Mouse (Mus musculus): ENCODE data around the gene Hsdl1. TPM values are rescaled to one million over a fixed set of nuclear protein-coding genes. Genes with fewer than 3 reads are reported as not detected.

Gene Hsdl1
- polyA plus RNA-seq, 1 experiment, result 7.8 TPM

- Histone ChIP-seq H3K4me3 (ENCODE audit: insufficient read depth, low read depth, low read length) (no peak overlapping the region; the same call in 1 of the 2 replicates), H3K4me1 (ENCODE audit: control insufficient read depth, insufficient read depth, insufficient read length, low read length) (no peaks in the 10 kb centered on the region), H3K27ac (replicated peaks; ENCODE audit: low read depth, low read length) (no peak overlapping the region)
Observed at GRCm38 (mm10) chr8:119603771-119604170, 28.8 kb upstream of the Hsdl1 start.

- Histone ChIP-seq H3K27ac (replicated peaks; ENCODE audit: low read depth, low read length) (no peak overlapping the region), H3K4me1 (ENCODE audit: control insufficient read depth, insufficient read depth, insufficient read length, low read length) (no peaks in the 10 kb centered on the region), H3K4me3 (ENCODE audit: insufficient read depth, low read depth, low read length) (no peak overlapping the region)
Observed at GRCm38 (mm10) chr8:119591456-119591855, 16.5 kb upstream of the Hsdl1 start.

GRCm38 (mm10) chr8:119590348-119590747 is 15.4 kb upstream of the Hsdl1 start:
- no peaks in the 10 kb centered on the region for H3K4me1 ChIP-seq (ENCODE audit: control insufficient read depth, insufficient read depth, insufficient read length, low read length)
- H3K27ac ChIP-seq (replicated peaks; ENCODE audit: low read depth, low read length), result no peak overlapping the region
- no peak overlapping the region for H3K4me3 ChIP-seq (ENCODE audit: insufficient read depth, low read depth, low read length)

DNA sequence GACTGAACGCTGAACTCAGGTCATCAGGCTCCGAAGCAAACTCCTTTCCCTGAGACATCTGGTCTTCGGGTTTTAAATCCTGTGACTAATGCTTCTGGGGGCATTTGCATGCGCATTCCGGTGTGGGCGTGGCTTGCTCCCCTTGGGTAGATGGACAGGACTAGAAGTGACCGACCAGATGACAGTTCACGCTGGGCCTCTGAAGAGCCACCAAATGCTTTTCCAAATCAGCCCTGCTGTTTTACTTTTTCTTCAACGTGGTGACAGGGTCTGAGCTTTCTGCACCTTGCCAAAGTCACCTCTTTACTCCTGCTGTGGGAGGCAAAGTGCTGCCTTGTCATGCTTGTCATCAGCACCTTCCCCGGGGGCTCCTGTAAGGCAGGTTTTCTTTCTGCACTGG is 13.9 kb upstream of the Hsdl1 start:
- Histone ChIP-seq H3K4me3 (ENCODE audit: insufficient read depth, low read depth, low read length) (no peak overlapping the region), H3K4me1 (ENCODE audit: control insufficient read depth, insufficient read depth, insufficient read length, low read length) (no peaks in the 10 kb centered on the region), H3K27ac (replicated peaks; ENCODE audit: low read depth, low read length) (no peak overlapping the region)

DNA sequence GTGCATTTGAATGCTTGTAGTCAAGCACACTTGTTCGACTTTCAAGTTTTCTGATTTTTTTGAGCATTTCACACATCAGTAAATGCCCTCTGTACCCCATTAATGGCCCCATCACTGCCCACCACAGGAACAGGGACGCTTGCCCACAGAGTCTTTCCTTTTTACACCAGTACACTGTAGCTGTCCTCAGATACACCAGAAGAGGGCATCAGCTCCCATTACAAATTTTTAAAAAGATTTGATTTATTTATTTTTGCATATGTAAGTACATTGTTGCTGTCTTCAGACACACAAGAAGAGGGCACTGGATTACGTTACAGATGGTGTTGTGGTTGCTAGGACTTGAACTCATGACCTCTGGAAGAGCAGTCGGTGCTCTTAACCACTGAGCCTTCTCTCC is 13.3 kb upstream of the Hsdl1 start:
- Histone ChIP-seq H3K4me3 (ENCODE audit: insufficient read depth, low read depth, low read length) (no peak overlapping the region), H3K4me1 (ENCODE audit: control insufficient read depth, insufficient read depth, insufficient read length, low read length) (no peaks in the 10 kb centered on the region), H3K27ac (replicated peaks; ENCODE audit: low read depth, low read length) (no peak overlapping the region)

GRCm38 (mm10) chr8:119585901-119586300 is 10.9 kb upstream of the Hsdl1 start:
- H3K4me3 ChIP-seq (ENCODE audit: insufficient read depth, low read depth, low read length), result peak overlapping the region; percentile 50

DNA sequence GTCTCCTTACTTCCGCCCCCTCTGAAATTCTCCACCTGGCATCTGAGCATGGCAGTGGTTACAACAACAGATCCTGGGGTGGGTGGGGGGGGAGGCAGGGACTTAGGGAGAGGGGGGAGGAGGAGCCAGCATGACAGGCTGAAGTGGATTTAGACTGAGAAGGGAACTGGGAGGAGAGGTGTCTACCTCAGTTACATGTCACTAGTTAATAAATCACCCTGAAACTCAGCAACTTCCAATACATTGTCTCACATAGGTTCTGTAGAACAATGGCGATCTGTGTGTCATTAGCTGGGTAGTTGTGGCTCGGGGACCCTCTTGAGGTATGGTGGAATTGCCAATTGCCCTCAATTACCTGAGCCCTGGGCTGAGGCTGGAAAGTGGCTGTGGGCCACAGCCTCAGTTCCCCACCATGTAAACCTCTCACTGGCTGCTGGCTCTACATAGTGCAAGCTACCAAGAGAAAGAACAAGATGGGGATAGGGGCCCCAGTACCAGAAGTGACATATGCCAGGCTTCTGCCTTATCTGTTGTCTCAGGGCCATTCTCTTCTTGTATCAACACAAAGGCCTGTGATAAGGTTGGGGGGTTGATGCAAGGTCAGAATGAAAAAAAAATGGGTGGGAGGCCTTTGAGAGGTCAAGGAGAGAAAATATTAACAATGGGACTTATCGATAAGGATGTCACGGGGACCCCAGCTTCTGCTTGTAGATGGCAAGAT is 5.6 kb upstream of the Hsdl1 start:
- Histone ChIP-seq H3K4me1 (ENCODE audit: control insufficient read depth, insufficient read depth, insufficient read length, low read length) (no peaks in the 10 kb centered on the region), H3K27ac (replicated peaks; ENCODE audit: low read depth, low read length) (no peak overlapping the region), H3K4me3 (ENCODE audit: insufficient read depth, low read depth, low read length) (no peak overlapping the region)

More at GRCm38 (mm10) chr8:119585901-119586300, 10.9 kb upstream of the Hsdl1 start:
- H3K4me1 ChIP-seq (ENCODE audit: control insufficient read depth, insufficient read depth, insufficient read length, low read length), result no peaks in the 10 kb centered on the region
- no peak overlapping the region for H3K27ac ChIP-seq (replicated peaks; ENCODE audit: low read depth, low read length)

- Histone ChIP-seq H3K27ac (replicated peaks; ENCODE audit: low read depth, low read length) (no peak overlapping the region), H3K4me1 (ENCODE audit: control insufficient read depth, insufficient read depth, insufficient read length, low read length) (no peaks in the 10 kb centered on the region), H3K4me3 (ENCODE audit: insufficient read depth, low read depth, low read length) (no peak overlapping the region)
Observed at GRCm38 (mm10) chr8:119579096-119579495, 4.1 kb upstream of the Hsdl1 start.

GRCm38 (mm10) chr8:119575366-119575726 is 363 bp upstream of the Hsdl1 start:
- Histone ChIP-seq H3K4me1 (ENCODE audit: control insufficient read depth, insufficient read depth, insufficient read length, low read length) (no peaks in the 10 kb centered on the region), H3K4me3 (ENCODE audit: insufficient read depth, low read depth, low read length) (peak overlapping the region; percentile 78), H3K27ac (replicated peaks; ENCODE audit: low read depth, low read length) (no peak overlapping the region)

DNA sequence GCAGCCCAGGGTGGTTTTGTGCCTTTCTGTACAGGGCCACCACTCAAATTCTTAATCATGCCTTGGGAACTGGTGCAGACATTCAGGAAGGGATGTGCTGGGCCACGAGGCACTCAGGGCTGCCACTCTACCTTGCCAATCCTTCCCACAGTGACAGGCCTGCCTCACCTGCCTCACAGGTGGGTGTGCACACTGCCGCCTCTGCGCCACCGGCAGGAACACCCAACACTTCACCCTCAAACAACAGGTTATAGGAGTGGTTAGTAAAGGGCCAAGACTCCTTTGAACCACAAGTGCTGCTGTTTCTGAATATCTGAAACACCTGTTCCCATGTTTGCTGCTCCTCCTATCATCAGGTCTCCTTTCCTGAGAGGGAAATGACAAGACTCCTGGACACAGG is 2.6 kb downstream of the Hsdl1 start:
- no peak overlapping the region for H3K4me3 ChIP-seq (ENCODE audit: insufficient read depth, low read depth, low read length)
- no peaks in the 10 kb centered on the region for H3K4me1 ChIP-seq (ENCODE audit: control insufficient read depth, insufficient read depth, insufficient read length, low read length)
- H3K27ac ChIP-seq (replicated peaks; ENCODE audit: low read depth, low read length), result no peak overlapping the region

DNA sequence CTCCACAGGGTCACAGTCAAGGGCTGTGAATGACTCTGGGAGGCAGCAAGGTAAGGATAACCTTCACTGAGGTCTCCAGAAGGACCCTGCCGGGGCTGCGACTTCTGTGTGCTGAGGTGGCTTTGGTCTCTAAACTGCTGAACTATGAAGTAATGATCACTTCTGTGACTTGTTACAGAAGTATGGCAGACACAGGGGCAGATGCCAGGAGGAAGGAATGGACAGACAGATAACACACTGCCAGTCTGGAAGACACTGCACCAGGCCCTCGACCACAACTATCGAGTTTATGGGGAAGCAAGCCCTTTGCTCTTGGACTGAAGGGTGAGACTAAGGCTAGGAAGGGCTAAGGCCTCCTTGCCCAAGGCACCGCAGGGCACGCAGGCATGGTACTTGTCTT is 3.8 kb downstream of the Hsdl1 start:
- no peak overlapping the region for H3K27ac ChIP-seq (replicated peaks; ENCODE audit: low read depth, low read length)
- no peak overlapping the region for H3K4me3 ChIP-seq (ENCODE audit: insufficient read depth, low read depth, low read length)

GRCm38 (mm10) chr8:119569881-119570280 is 5.1 kb downstream of the Hsdl1 start:
- Histone ChIP-seq H3K4me1 (ENCODE audit: control insufficient read depth, insufficient read depth, insufficient read length, low read length) (no peaks in the 10 kb centered on the region), H3K27ac (replicated peaks; ENCODE audit: low read depth, low read length) (no peak overlapping the region), H3K4me3 (ENCODE audit: insufficient read depth, low read depth, low read length) (no peak overlapping the region)

More for the DNA sequence above, 3.8 kb downstream of the Hsdl1 start:
- no peaks in the 10 kb centered on the region for H3K4me1 ChIP-seq (ENCODE audit: control insufficient read depth, insufficient read depth, insufficient read length, low read length)

DNA sequence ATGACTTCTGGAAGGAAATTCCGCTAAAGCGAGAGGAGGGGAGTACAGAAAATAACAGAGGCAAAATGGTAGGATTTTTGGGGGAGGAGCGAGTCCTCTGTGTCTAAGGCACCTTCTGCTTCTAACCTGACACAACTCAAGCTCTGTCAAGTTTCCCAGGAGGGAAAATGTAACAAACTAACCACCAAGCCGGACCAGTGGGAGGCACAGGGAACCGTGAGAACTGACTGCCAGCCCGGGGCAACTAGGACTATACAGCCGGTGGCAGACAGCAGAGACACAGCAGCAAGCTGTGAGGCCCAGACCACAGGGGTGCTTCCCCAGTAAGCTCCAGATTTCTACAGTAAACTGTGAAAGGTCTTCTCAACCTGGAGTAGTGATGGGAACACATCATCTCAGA is 6.0 kb downstream of the Hsdl1 start:
- Histone ChIP-seq H3K4me3 (ENCODE audit: insufficient read depth, low read depth, low read length) (no peak overlapping the region), H3K4me1 (ENCODE audit: control insufficient read depth, insufficient read depth, insufficient read length, low read length) (no peaks in the 10 kb centered on the region), H3K27ac (replicated peaks; ENCODE audit: low read depth, low read length) (no peak overlapping the region)

DNA sequence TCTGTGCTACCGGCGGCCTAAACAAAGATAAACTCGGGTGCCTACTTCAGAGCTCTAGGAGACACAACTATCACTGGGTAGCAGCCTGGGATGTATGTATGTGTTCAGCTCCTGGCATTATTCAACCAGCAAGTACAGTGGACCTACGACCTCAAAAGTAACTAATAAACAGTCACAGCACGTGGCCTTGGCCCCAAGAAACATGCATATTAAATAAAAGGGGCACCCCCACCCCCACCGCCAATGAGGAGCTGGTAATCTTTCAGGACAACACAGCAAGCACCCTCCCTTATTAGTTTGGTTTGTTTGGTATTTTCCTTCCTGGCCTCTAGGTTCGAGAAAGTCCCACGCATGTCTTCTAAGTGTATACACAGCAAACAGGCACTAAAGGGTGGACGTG is 6.7 kb downstream of the Hsdl1 start:
- Histone ChIP-seq H3K4me1 (ENCODE audit: control insufficient read depth, insufficient read depth, insufficient read length, low read length) (no peaks in the 10 kb centered on the region), H3K4me3 (ENCODE audit: insufficient read depth, low read depth, low read length) (no peak overlapping the region), H3K27ac (replicated peaks; ENCODE audit: low read depth, low read length) (no peak overlapping the region)

DNA sequence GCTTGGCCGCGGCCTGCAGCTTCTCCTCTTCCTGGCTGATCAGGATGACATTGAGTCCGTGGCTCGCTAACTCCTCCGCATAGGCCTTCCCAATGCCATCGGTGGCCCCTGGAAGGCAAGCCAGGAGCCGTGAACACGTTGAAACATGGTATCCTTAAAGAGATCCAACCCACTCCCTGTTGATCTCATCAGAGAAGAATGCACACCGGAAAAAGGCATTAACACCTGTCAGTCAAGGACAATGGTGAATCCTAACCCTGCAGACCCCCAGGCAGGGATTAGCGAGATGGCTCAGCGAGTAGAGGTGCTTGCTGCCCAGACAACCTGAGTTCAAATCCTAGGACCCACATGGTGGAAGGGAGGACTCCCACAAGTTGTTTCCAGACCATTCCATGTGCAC is 8.6 kb downstream of the Hsdl1 start:
- no peak overlapping the region for H3K4me3 ChIP-seq (ENCODE audit: insufficient read depth, low read depth, low read length)
- no peak overlapping the region for H3K27ac ChIP-seq (replicated peaks; ENCODE audit: low read depth, low read length)

GRCm38 (mm10) chr8:119563849-119564251 is 11.1 kb downstream of the Hsdl1 start:
- Histone ChIP-seq H3K4me1 (ENCODE audit: control insufficient read depth, insufficient read depth, insufficient read length, low read length) (no peaks in the 10 kb centered on the region), H3K27ac (replicated peaks; ENCODE audit: low read depth, low read length) (no peak overlapping the region), H3K4me3 (ENCODE audit: insufficient read depth, low read depth, low read length) (no peak overlapping the region)

More for the DNA sequence above, 8.6 kb downstream of the Hsdl1 start:
- H3K4me1 ChIP-seq (ENCODE audit: control insufficient read depth, insufficient read depth, insufficient read length, low read length), result no peaks in the 10 kb centered on the region

All from brown adipose tissue, adult 24 weeks (tissue).